Mouse (Mus musculus) ES-Bruce4 (cell line): ENCODE results near the gene Efcab5. TPM values are rescaled to one million over a fixed set of nuclear protein-coding genes. Genes with fewer than 3 reads are reported as not detected.

Source experiments
- H3K27ac ChIP-seq: 2 replicates; pipeline ENCODE4 v1.5.1; 2012; ENCODE audit warnings: low read length, inconsistent platforms; ENCODE audit not compliant: insufficient read depth
- H3K27me3 ChIP-seq: 2 replicates; pipeline ENCODE4 v1.6.1; 2012; ENCODE audit warnings: mild to moderate bottlenecking, low read length, inconsistent platforms; ENCODE audit not compliant: control insufficient read depth, poor library complexity, insufficient read depth, severe bottlenecking
- H3K36me3 ChIP-seq: 2 replicates; pipeline ENCODE4 v1.6.1; 2012; ENCODE audit warnings: inconsistent platforms, mild to moderate bottlenecking, low read length, moderate library complexity; ENCODE audit not compliant: control insufficient read depth, poor library complexity, insufficient read depth, severe bottlenecking
- H3K4me1 ChIP-seq: one replicate; pipeline ENCODE4 v1.8.1; 2011; ENCODE audit warnings: low read length; ENCODE audit not compliant: control insufficient read depth, insufficient read depth
- H3K4me3 ChIP-seq: 2 replicates; pipeline ENCODE4 v1.5.1; 2011; ENCODE audit warnings: low read depth, mild to moderate bottlenecking, low read length
- H3K9ac ChIP-seq: 2 replicates; pipeline ENCODE4 v1.6.1; 2012; ENCODE audit warnings: low read depth, mild to moderate bottlenecking, inconsistent platforms; ENCODE audit not compliant: poor library complexity, severe bottlenecking
- H3K9me3 ChIP-seq: replicated peaks from 2 replicates; pipeline ENCODE4 v1.6.1; 2012; ENCODE audit warnings: mild to moderate bottlenecking, low read length, inconsistent platforms; ENCODE audit not compliant: control insufficient read depth, poor library complexity, insufficient read depth, severe bottlenecking
- CTCF ChIP-seq: IDR thresholded peaks from one replicate; pipeline ENCODE4 v1.8.1; 2011; ENCODE audit warnings: low read depth, low read length
- EP300 ChIP-seq: IDR thresholded peaks from 2 replicates; pipeline ENCODE4 v1.6.1; 2011; ENCODE audit warnings: low read depth, low read length; ENCODE audit not compliant: insufficient read depth
- POLR2A ChIP-seq: IDR thresholded peaks from one replicate; pipeline ENCODE4 v1.8.1; 2011; ENCODE audit warnings: low read length; ENCODE audit not compliant: insufficient read depth
- polyA plus RNA-seq: library from polyadenylated mRNA; stranded (reverse); fragments of >200 nt; gene quantifications from 2 replicates; pipeline ENCODE4 v1.2.4, GENCODE M21; 2011; ENCODE audit warnings: low read depth; ENCODE audit not compliant: missing spikeins, insufficient read depth, insufficient read length

Efcab5 gene
- polyA plus RNA-seq, 1 experiment, result not detected

- no peaks in the 10 kb centered on the region for H3K4me1 ChIP-seq
- no peaks in the 10 kb centered on the region for H3K9me3 ChIP-seq
- H3K9ac ChIP-seq, result no peak overlapping the region
- no peak for TF ChIP-seq CTCF
- TF ChIP-seq POLR2A, result no peak
- TF ChIP-seq EP300, result no peak
- no peak overlapping the region for H3K4me3 ChIP-seq
- H3K27ac ChIP-seq, result no peak overlapping the region
- no peaks in the 10 kb centered on the region for H3K27me3 ChIP-seq
- no peaks in the 10 kb centered on the region for H3K36me3 ChIP-seq
Measured at GRCm38 (mm10) chr11:77182041-77182440, 6.7 kb downstream of the Efcab5 start.

GRCm38 (mm10) chr11:77181528-77181927 lies 7.2 kb downstream of the Efcab5 start:
- no peaks in the 10 kb centered on the region for H3K36me3 ChIP-seq
- H3K27me3 ChIP-seq, result no peaks in the 10 kb centered on the region
- H3K4me1 ChIP-seq, result no peaks in the 10 kb centered on the region
- no peak overlapping the region for H3K27ac ChIP-seq
- H3K9ac ChIP-seq, result no peak overlapping the region
- no peaks in the 10 kb centered on the region for H3K9me3 ChIP-seq
- H3K4me3 ChIP-seq, result no peak overlapping the region
- TF ChIP-seq CTCF (no peak), POLR2A (no peak), EP300 (no peak)

GRCm38 (mm10) chr11:77180886-77181285 lies 7.9 kb downstream of the Efcab5 start:
- no peaks in the 10 kb centered on the region for H3K36me3 ChIP-seq
- no peaks in the 10 kb centered on the region for H3K9me3 ChIP-seq
- H3K27ac ChIP-seq, result no peak overlapping the region
- no peak for TF ChIP-seq CTCF
- no peak for TF ChIP-seq POLR2A
- no peak for TF ChIP-seq EP300
- no peaks in the 10 kb centered on the region for H3K27me3 ChIP-seq
- no peak overlapping the region for H3K4me3 ChIP-seq
- H3K9ac ChIP-seq, result no peak overlapping the region
- no peaks in the 10 kb centered on the region for H3K4me1 ChIP-seq

- no peak overlapping the region for H3K4me3 ChIP-seq
- H3K27ac ChIP-seq, result no peak overlapping the region
Measured at GRCm38 (mm10) chr11:77179771-77180170, 9.0 kb downstream of the Efcab5 start.

GRCm38 (mm10) chr11:77174531-77174930 lies 14.2 kb downstream of the Efcab5 start:
- Histone ChIP-seq H3K4me1 (no peaks in the 10 kb centered on the region), H3K27me3 (no peaks in the 10 kb centered on the region), H3K9me3 (no peaks in the 10 kb centered on the region), H3K36me3 (no peaks in the 10 kb centered on the region), H3K27ac (no peak overlapping the region), H3K4me3 (no peak overlapping the region), H3K9ac (no peak overlapping the region)
- TF ChIP-seq CTCF (no peak), POLR2A (no peak), EP300 (no peak)

More at GRCm38 (mm10) chr11:77179771-77180170, 9.0 kb downstream of the Efcab5 start:
- Histone ChIP-seq H3K9me3 (no peaks in the 10 kb centered on the region), H3K36me3 (no peaks in the 10 kb centered on the region), H3K4me1 (no peaks in the 10 kb centered on the region), H3K9ac (no peak overlapping the region), H3K27me3 (no peaks in the 10 kb centered on the region)
- TF ChIP-seq EP300 (no peak), POLR2A (no peak), CTCF (no peak)

GRCm38 (mm10) chr11:77173731-77174130 lies 15.0 kb downstream of the Efcab5 start:
- 0 out of 2 replicates have a peak, but pooled peaks cover 1% of the 10 kb centered on the region for H3K27me3 ChIP-seq
- no peak overlapping the region for H3K9ac ChIP-seq
- H3K4me3 ChIP-seq, result no peak overlapping the region
- no peaks in the 10 kb centered on the region for H3K9me3 ChIP-seq
- no peaks in the 10 kb centered on the region for H3K36me3 ChIP-seq
- H3K27ac ChIP-seq, result no peak overlapping the region
- no peaks in the 10 kb centered on the region for H3K4me1 ChIP-seq
- no peak for TF ChIP-seq CTCF
- no peak for TF ChIP-seq POLR2A
- TF ChIP-seq EP300, result no peak
